Mouse (Mus musculus) liver, adult 2 months (tissue): ENCODE results near the gene Pak6.

Experiments used
- CTCF ChIP-seq: fragments of 200-500 bp; IDR thresholded peaks from 2 replicates; pipeline ENCODE4 v1.5.1; 2011; ENCODE audit warnings: low read depth, low read length, control low read depth
- POLR2A ChIP-seq: fragments of 200-500 bp; IDR thresholded peaks from 2 replicates; pipeline ENCODE4 v1.6.1; 2011; ENCODE audit warnings: low read length, control low read depth; ENCODE audit not compliant: insufficient read depth; ENCODE audit errors: extremely low read depth

- TF ChIP-seq POLR2A: no peak
- no peak for TF ChIP-seq CTCF
Observed at GRCm38 (mm10) chr2:118674500-118674899, 11.4 kb downstream of the Pak6 start.
